Mouse (Mus musculus) testis, adult 2 months (tissue): ENCODE data around the gene Kptn. TPM values are rescaled to one million over a fixed set of nuclear protein-coding genes. Genes with fewer than 3 reads are reported as not detected.

Source experiments
- H3K27ac ChIP-seq: fragments of 200-500 bp; 2 replicates; pipeline ENCODE4 v1.5.1; 2012; ENCODE audit warnings: low read depth, low read length; ENCODE audit not compliant: control insufficient read depth, insufficient read depth
- H3K27me3 ChIP-seq: fragments of 200-500 bp; 2 replicates; pipeline ENCODE4 v1.6.1; 2012; ENCODE audit warnings: mild to moderate bottlenecking, low read length, moderate library complexity; ENCODE audit not compliant: control insufficient read depth, insufficient read depth
- H3K36me3 ChIP-seq: fragments of 200-500 bp; 2 replicates; pipeline ENCODE4 v1.6.1; 2012; ENCODE audit warnings: mild to moderate bottlenecking, low read length; ENCODE audit not compliant: control insufficient read depth, insufficient read depth
- H3K4me1 ChIP-seq: fragments of 200-500 bp; 2 replicates; pipeline ENCODE4 v1.6.1; 2012; ENCODE audit warnings: low read length; ENCODE audit not compliant: control insufficient read depth, insufficient read depth
- H3K4me3 ChIP-seq: fragments of 200-500 bp; 2 replicates; pipeline ENCODE4 v1.5.1; 2012; ENCODE audit warnings: low read depth, mild to moderate bottlenecking, low read length, moderate library complexity, mixed read lengths; ENCODE audit not compliant: control insufficient read depth
- CTCF ChIP-seq: fragments of 200-500 bp; IDR thresholded peaks from 2 replicates; pipeline ENCODE4 v1.5.1; 2012; ENCODE audit warnings: low read depth, mild to moderate bottlenecking, inconsistent platforms, low read length, moderate library complexity; ENCODE audit not compliant: control insufficient read depth, insufficient read depth, insufficient replicate concordance
- POLR2A ChIP-seq: fragments of 200-500 bp; IDR thresholded peaks from 2 replicates; pipeline ENCODE4 v1.6.1; 2012; ENCODE audit warnings: low read depth, mild to moderate bottlenecking, inconsistent platforms, low read length, moderate library complexity; ENCODE audit not compliant: control insufficient read depth
- polyA plus RNA-seq: library from polyadenylated mRNA; depleted of rRNA; stranded (reverse); fragments of >200 nt; gene quantifications from 2 replicates; pipeline ENCODE4 v1.2.3, GENCODE M21; 2012; rRNA removed

The Kptn gene
- polyA plus RNA-seq, 1 experiment: 14.4 TPM

- H3K36me3 ChIP-seq: no peaks in the 10 kb centered on the region
- no peak overlapping the region for H3K4me3 ChIP-seq
- no peak overlapping the region for H3K27ac ChIP-seq
- TF ChIP-seq CTCF (no peak), POLR2A (no peak)
- no peaks in the 10 kb centered on the region for H3K27me3 ChIP-seq
- peaks cover 10% of the 10 kb centered on the region; the same call in 1 of the 2 replicates for H3K4me1 ChIP-seq
Measured at GRCm38 (mm10) chr7:16172141-16172581, 52.5 kb downstream of the Kptn start.

- Histone ChIP-seq H3K4me1 (peaks cover 10% of the 10 kb centered on the region; the same call in 1 of the 2 replicates), H3K4me3 (no peak overlapping the region), H3K27me3 (no peaks in the 10 kb centered on the region), H3K27ac (no peak overlapping the region), H3K36me3 (no peaks in the 10 kb centered on the region)
- TF ChIP-seq CTCF (no peak), POLR2A (no peak)
Measured at GRCm38 (mm10) chr7:16172586-16173140, 53.0 kb downstream of the Kptn start.

GRCm38 (mm10) chr7:16173146-16173545 is 53.5 kb downstream of the Kptn start:
- no peak overlapping the region for H3K27ac ChIP-seq

GRCm38 (mm10) chr7:16174597-16175541 is 55.2 kb downstream of the Kptn start, which contains the start of gene Meis3:
Gene Meis3 (plus strand): TSS chr7:16175090.
- TF ChIP-seq POLR2A (no peak), CTCF (peak; percentile 19; the same call in 1 of the 2 replicates)
- Histone ChIP-seq H3K27me3 (no peaks in the 10 kb centered on the region), H3K4me1 (peaks cover 10% of the 10 kb centered on the region; the same call in 1 of the 2 replicates)

More at GRCm38 (mm10) chr7:16173146-16173545, 53.5 kb downstream of the Kptn start:
- Histone ChIP-seq H3K4me3 (no peak overlapping the region), H3K27me3 (no peaks in the 10 kb centered on the region), H3K36me3 (no peaks in the 10 kb centered on the region), H3K4me1 (peaks cover 10% of the 10 kb centered on the region; the same call in 1 of the 2 replicates)
- no peak for TF ChIP-seq POLR2A
- no peak for TF ChIP-seq CTCF

GRCm38 (mm10) chr7:16175542-16175931 is 55.8 kb downstream of the Kptn start:
- Histone ChIP-seq H3K36me3 (no peaks in the 10 kb centered on the region), H3K4me1 (peaks cover 10% of the 10 kb centered on the region; the same call in 1 of the 2 replicates), H3K27me3 (no peaks in the 10 kb centered on the region), H3K4me3 (peak overlapping the region; percentile 62), H3K27ac (no peak overlapping the region)
- TF ChIP-seq POLR2A: no peak
- no peak for TF ChIP-seq CTCF

More at GRCm38 (mm10) chr7:16174597-16175541, 55.2 kb downstream of the Kptn start, which contains the start of gene Meis3:
- Histone ChIP-seq H3K27ac (no peak within 1 kb of the TSS), H3K36me3 (no peaks in the 10 kb centered on the region), H3K4me3 (peak within 1 kb of the TSS; percentile 62)

Other genes starting within 250 kb of the Kptn start
- not detected in 2 replicates for gene Crx, start 239.9 kb upstream of the Kptn start, polyA plus RNA-seq
- not detected in 2 replicates for gene Crxos, start 237.3 kb upstream of the Kptn start, polyA plus RNA-seq
- gene Selenow, start 197.5 kb upstream of the Kptn start, polyA plus RNA-seq: 409 and 443 TPM in 2 replicates
- gene Nop53, start 173.8 kb upstream of the Kptn start, polyA plus RNA-seq: 57.2 and 81.1 TPM in 2 replicates
- 3.0 and 3.5 TPM in 2 replicates for gene Ehd2, start 152.3 kb upstream of the Kptn start, polyA plus RNA-seq
- gene Bicra, start 72.0 kb upstream of the Kptn start, polyA plus RNA-seq: 5.9 and 7.3 TPM in 2 replicates
- gene Zfp541, start 58.1 kb upstream of the Kptn start, polyA plus RNA-seq: 98.8 and 100 TPM in 2 replicates
- gene Napa, start 21.4 kb upstream of the Kptn start, polyA plus RNA-seq: 134 and 145 TPM in 2 replicates
- gene Slc8a2, start 9.9 kb downstream of the Kptn start, polyA plus RNA-seq: 34.7 and 35.7 TPM in 2 replicates
- gene Meis3, start 55.2 kb downstream of the Kptn start, polyA plus RNA-seq: 2.5 and 2.6 TPM in 2 replicates
- gene Dhx34, start 102.1 kb downstream of the Kptn start, polyA plus RNA-seq: 26.2 and 27.1 TPM in 2 replicates
- 0.02 and 0.07 TPM in 2 replicates for gene C5ar2, start 124.3 kb downstream of the Kptn start, polyA plus RNA-seq
- gene C5ar1, start 139.6 kb downstream of the Kptn start, polyA plus RNA-seq: 0.53 and 0.65 TPM in 2 replicates
- 19.5 and 22.5 TPM in 2 replicates for gene Inafm1, start 153.7 kb downstream of the Kptn start, polyA plus RNA-seq
- 46.0 and 47.1 TPM in 2 replicates for gene Ccdc9, start 166.9 kb downstream of the Kptn start, polyA plus RNA-seq
- gene Bbc3, start 188.5 kb downstream of the Kptn start, polyA plus RNA-seq: 4.0 and 6.1 TPM in 2 replicates